22 mouse cellular contexts compared by ENCODE assay signal in genomic region chr10:8226650-8227049, GRCm38 (mm10).
DNase-seq lines count a peak whose midpoint lies in the region; ATAC-seq lines count a peak whose summit lies in the region.
"Had no signal": no experiment of that assay in that cellular context is flagged by ENCODE, and none has a peak within 500 bp of the region (broad histone marks: within the 10 kb centered on the region; RNA-seq: fewer than 3 reads in every experiment).

No protein-coding gene starts in this region.

- 78% methylated on average over 3 of the region's 3 CpGs for WGBS in midbrain, embryonic 11.5 days
- 79% methylated on average over 3 of the region's 3 CpGs for WGBS in midbrain, embryonic 14.5 days
- WGBS in kidney, embryonic 15.5 days, result 71% methylated on average over 3 of the region's 3 CpGs

- DNase-seq in heart, adult 11 months, result peak; percentile 36
- no peak for DNase-seq in heart, adult 18-20 months
- peak; percentile 23 for DNase-seq in midbrain, embryonic 11.5 days (ENCODE audit: low spot score, missing footprints)
- DNase-seq in midbrain, embryonic 14.5 days, result no peak
- DNase-seq in thymus, postnatal 10 days (ENCODE audit: low spot score in 2 of 2), result peak; percentile 47 to 52
- peak; percentile 41 for DNase-seq in thymus, postnatal 4 days
- no peak for DNase-seq in left cerebral cortex, adult 18-20 months (ENCODE audit: low spot score in 2 of 2)
- DNase-seq: adrenal gland, adult 8-10 months; adrenal gland, postnatal 36 days; B cell, adult 2 months; cerebellum, adult 2 months; cerebellum, postnatal 10 days; embryo, embryonic 11 days had no signal

- no peaks in the 10 kb centered on the region for H3K27me3 ChIP-seq in midbrain, embryonic 11.5 days (ENCODE audit: control insufficient read depth, insufficient read depth, low read length)
- H3K27me3 ChIP-seq in midbrain, embryonic 14.5 days (ENCODE audit: control insufficient read depth, insufficient read depth, low read length), result no peaks in the 10 kb centered on the region
- no peaks in the 10 kb centered on the region for H3K27me3 ChIP-seq in kidney, embryonic 15.5 days
- H3K27me3 ChIP-seq: embryonic facial prominence, embryonic 15.5 days; heart, embryonic 12.5 days had no signal

- H3K4me2 ChIP-seq in midbrain, embryonic 11.5 days, result no peak overlapping the region
- no peak overlapping the region for H3K4me2 ChIP-seq in midbrain, embryonic 14.5 days (ENCODE audit: low read length)
- H3K4me2 ChIP-seq in kidney, embryonic 15.5 days, result no peak overlapping the region
- H3K4me2 ChIP-seq: embryonic facial prominence, embryonic 15.5 days; heart, embryonic 12.5 days had no signal

- no peaks in the 10 kb centered on the region for H3K9me3 ChIP-seq in midbrain, embryonic 11.5 days (ENCODE audit: control insufficient read depth, low read length)
- H3K9me3 ChIP-seq in midbrain, embryonic 14.5 days (ENCODE audit: control insufficient read depth, low read length), result no peaks in the 10 kb centered on the region
- H3K9me3 ChIP-seq in kidney, embryonic 15.5 days (replicated peaks), result no peaks in the 10 kb centered on the region
- H3K9me3 ChIP-seq: embryonic facial prominence, embryonic 15.5 days; forebrain, embryonic 10.5 days; G1E; heart, embryonic 12.5 days; hindbrain, embryonic 10.5 days had no signal

- no peaks in the 10 kb centered on the region for H3K4me1 ChIP-seq in midbrain, embryonic 11.5 days (ENCODE audit: control insufficient read depth, insufficient read depth, low read length)
- no peaks in the 10 kb centered on the region for H3K4me1 ChIP-seq in midbrain, embryonic 14.5 days (ENCODE audit: control insufficient read depth, insufficient read depth, low read length)
- H3K4me1 ChIP-seq in kidney, embryonic 15.5 days, result peaks cover 7% of the 10 kb centered on the region; the same call in 1 of the 2 replicates
- H3K4me1 ChIP-seq: hindbrain, embryonic 10.5 days had no signal

- ATAC-seq in midbrain, embryonic 11.5 days (ENCODE audit: low FRiP score), result no peak
- ATAC-seq in midbrain, embryonic 14.5 days (ENCODE audit: low FRiP score, low TSS enrichment), result no peak
- ATAC-seq in kidney, embryonic 15.5 days (replicated peaks; ENCODE audit: low FRiP score), result no peak
- ATAC-seq: CD4-positive, CD25-positive, alpha-beta regulatory T cell, adult 4 months; forebrain, embryonic 14.5 days had no signal

- H3K27ac ChIP-seq in midbrain, embryonic 11.5 days (ENCODE audit: low read depth, low read length), result no peak overlapping the region
- H3K27ac ChIP-seq in midbrain, embryonic 14.5 days (replicated peaks; ENCODE audit: low read depth, low read length), result no peak overlapping the region
- H3K27ac ChIP-seq in kidney, embryonic 15.5 days, result no peak overlapping the region
- H3K27ac ChIP-seq: embryonic facial prominence, embryonic 15.5 days; forebrain, embryonic 10.5 days; hindbrain, embryonic 10.5 days had no signal

- no peak overlapping the region for H3K9ac ChIP-seq in midbrain, embryonic 11.5 days (ENCODE audit: low read length)
- H3K9ac ChIP-seq in midbrain, embryonic 14.5 days (replicated peaks; ENCODE audit: low read length), result no peak overlapping the region
- no peak overlapping the region for H3K9ac ChIP-seq in kidney, embryonic 15.5 days
- H3K9ac ChIP-seq: embryonic facial prominence, embryonic 15.5 days; heart, embryonic 12.5 days had no signal

- no peaks in the 10 kb centered on the region for H3K36me3 ChIP-seq in midbrain, embryonic 11.5 days (ENCODE audit: control insufficient read depth, insufficient read depth, low read length)
- H3K36me3 ChIP-seq in midbrain, embryonic 14.5 days (ENCODE audit: control insufficient read depth, insufficient read depth, low read length), result no peaks in the 10 kb centered on the region
- no peaks in the 10 kb centered on the region for H3K36me3 ChIP-seq in kidney, embryonic 15.5 days
- H3K36me3 ChIP-seq: embryonic facial prominence, embryonic 15.5 days; forebrain, embryonic 10.5 days; G1E; heart, embryonic 12.5 days; hindbrain, embryonic 10.5 days had no signal

- no peak overlapping the region for H3K4me3 ChIP-seq in midbrain, embryonic 11.5 days (ENCODE audit: low read depth, low read length)
- no peak overlapping the region for H3K4me3 ChIP-seq in midbrain, embryonic 14.5 days (replicated peaks; ENCODE audit: low read depth, low read length)
- H3K4me3 ChIP-seq in kidney, embryonic 15.5 days (replicated peaks), result no peak overlapping the region
- H3K4me3 ChIP-seq: embryonic facial prominence, embryonic 15.5 days; erythroblast, embryonic 14.5 days; forebrain, embryonic 10.5 days; heart, embryonic 12.5 days; hindbrain, embryonic 10.5 days had no signal

Comparison
In these comparisons a context has a peak if more than half of its experiments do, and no peak if none do; other contexts are left out.
1. DNase-seq: peak in heart, adult 11 months (single experiment), midbrain, embryonic 11.5 days (single experiment), thymus, postnatal 10 days (2 of 2) and thymus, postnatal 4 days (single experiment); none in heart, adult 18-20 months (0 of 2), midbrain, embryonic 14.5 days (single experiment) and left cerebral cortex, adult 18-20 months (0 of 2).